Mouse (Mus musculus) brain, adult 10 weeks (tissue): ENCODE measurements around the gene Npepl1. TPM values are rescaled to one million over a fixed set of nuclear protein-coding genes. Genes with fewer than 3 reads are reported as not detected.

Source experiments
- polyA plus RNA-seq: library from polyadenylated mRNA; stranded (reverse); fragments of 350-450 nt; fragmentation: Illumina TruSeq; extraction: RNeasy Lipid Tissue Mini Kit (QIAGEN cat#74804); gene quantifications from one replicate; pipeline ENCODE4 v1.2.3, GENCODE M21; 2015; ENCODE audit warnings: low read depth, low replicate concordance

Npepl1 gene
- polyA plus RNA-seq: 17.4 TPM

GRCm38 (mm10) chr2:174109991-174110782, at the start of gene Npepl1:
Gene Npepl1 (plus strand): TSS chr2:174110349.

GRCm38 (mm10) chr2:174075673-174076432, 34.3 kb upstream of the Npepl1 start, which contains the start of gene Stx16:
Gene Stx16 (plus strand): TSS chr2:174076308.

Other genes starting within 250 kb of the Npepl1 start
- gene Stx16, start 34.0 kb upstream of the Npepl1 start, polyA plus RNA-seq: 53.3 TPM
- 1,859 TPM for gene Gnas, start 174.0 kb downstream of the Npepl1 start, polyA plus RNA-seq
- gene Gm20721, start 236.4 kb downstream of the Npepl1 start, polyA plus RNA-seq: not detected